Mouse (Mus musculus): ENCODE data around the gene Cybc1.

Gene Cybc1

DNA sequence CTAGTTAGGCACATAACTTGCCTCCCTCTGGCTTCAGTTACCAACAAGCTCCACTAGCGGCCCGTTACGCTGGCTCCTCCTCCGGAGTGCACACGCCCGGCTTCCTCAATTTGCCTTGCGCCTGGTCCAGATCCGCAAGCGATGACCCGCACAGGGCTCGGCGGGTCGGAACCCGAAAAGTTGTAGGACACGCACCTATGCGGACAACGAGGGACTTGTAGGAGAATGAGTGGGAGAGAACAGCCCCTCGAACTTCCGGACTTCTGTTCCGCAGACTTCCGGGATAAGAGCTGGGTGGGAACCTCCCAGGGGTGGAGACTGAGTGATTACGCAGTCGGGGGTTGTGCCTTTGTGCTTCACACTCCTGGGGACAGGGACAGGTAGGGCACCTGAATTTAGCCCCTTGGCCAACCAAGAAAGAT lies at the start of gene Cybc1:
TSS of gene Cybc1 (minus strand) at position 305 of the 422 bp plus-strand sequence.
- peak; percentile 74 for DNase-seq

DNA sequence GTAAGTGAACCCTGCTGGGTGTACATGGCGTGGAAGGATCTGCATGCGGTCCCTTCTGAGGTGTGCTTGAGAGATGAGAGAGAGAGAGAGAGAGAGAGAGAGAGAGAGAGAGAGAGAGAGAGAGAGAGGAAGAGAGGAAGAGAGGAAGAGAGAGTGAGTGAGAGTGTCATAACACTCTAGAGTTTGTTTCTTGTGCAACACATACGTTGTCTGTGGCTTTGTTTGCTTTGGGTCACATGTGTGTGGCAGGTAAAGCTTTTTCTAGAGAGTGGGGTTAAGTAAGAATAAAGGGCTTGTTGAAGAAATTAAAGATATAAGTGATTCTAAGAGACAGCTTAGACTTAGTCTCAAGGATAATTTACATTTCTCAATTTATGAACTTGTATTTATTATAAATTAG lies 48.9 kb upstream of the Cybc1 start:
- no peak for DNase-seq

DNA sequence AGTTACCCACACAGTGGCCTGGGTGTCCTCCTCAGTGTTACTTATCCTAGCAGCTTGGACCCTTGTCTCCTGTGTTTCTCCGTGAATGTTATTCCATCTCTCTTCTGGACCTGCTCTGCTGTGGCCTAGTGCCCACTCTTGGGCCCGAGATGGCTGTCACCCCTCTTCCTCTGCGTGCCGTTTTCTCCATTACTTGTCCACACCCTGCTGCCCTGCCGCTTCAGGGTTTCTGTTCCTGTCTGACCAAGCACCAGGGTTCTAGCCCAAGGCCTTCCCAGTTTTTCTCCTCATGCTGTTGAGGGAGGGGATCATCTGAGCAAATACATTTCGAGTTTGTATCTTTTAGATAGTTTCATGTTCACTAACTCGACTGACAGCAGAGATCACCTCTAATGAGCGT lies 48.4 kb upstream of the Cybc1 start:
- DNase-seq = no peak

DNA sequence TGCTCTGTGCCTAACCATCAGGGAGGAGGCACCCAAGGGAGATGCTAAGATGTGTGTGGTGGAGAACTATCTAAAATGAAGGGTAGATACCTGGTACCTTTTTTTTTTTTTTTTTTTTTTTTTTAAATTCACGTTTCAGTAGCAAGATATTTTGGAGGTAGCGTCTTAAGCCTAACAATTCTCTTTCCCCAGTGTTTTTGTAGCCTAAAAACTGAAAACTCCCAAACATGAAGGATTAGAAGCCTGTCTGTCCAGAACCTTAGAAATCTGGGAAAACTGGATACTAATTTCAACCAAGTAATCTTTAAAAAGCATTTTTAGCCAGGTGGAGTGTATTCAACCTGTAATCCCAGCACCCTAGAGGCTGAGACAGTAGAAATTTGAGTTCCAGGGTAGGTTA lies 32.0 kb upstream of the Cybc1 start:
- DNase-seq = no peak

DNA sequence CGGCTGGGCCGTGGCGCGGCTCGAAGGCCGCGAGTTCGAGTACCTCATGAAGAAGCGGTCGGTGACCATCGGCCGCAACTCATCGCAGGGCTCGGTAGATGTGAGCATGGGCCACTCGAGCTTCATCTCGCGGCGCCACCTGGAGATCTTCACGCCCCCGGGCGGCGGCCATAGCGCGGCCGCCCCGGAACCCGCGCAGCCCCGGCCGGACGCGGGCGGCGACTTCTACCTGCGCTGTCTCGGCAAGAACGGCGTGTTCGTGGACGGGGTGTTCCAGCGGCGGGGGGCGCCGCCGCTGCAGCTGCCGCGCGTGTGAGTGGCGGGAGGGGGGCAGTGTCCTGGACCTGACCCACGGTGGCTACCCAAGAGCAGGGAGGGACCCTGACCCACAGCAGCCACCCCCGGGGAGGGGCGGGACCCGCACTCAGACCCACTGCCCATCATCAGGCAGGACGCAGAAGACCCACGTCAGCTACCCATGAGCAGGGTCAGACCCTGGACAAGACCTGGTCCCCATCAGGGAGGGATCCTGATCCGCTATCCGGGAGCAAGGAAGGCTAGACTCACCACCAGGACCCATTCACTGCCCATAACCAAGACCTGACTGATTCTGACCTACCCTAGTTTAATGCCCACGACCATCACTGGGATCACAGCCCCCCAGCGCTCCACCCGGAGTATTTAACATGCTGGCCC lies 31.2 kb upstream of the Cybc1 start:
- DNase-seq = peak; percentile 20

DNA sequence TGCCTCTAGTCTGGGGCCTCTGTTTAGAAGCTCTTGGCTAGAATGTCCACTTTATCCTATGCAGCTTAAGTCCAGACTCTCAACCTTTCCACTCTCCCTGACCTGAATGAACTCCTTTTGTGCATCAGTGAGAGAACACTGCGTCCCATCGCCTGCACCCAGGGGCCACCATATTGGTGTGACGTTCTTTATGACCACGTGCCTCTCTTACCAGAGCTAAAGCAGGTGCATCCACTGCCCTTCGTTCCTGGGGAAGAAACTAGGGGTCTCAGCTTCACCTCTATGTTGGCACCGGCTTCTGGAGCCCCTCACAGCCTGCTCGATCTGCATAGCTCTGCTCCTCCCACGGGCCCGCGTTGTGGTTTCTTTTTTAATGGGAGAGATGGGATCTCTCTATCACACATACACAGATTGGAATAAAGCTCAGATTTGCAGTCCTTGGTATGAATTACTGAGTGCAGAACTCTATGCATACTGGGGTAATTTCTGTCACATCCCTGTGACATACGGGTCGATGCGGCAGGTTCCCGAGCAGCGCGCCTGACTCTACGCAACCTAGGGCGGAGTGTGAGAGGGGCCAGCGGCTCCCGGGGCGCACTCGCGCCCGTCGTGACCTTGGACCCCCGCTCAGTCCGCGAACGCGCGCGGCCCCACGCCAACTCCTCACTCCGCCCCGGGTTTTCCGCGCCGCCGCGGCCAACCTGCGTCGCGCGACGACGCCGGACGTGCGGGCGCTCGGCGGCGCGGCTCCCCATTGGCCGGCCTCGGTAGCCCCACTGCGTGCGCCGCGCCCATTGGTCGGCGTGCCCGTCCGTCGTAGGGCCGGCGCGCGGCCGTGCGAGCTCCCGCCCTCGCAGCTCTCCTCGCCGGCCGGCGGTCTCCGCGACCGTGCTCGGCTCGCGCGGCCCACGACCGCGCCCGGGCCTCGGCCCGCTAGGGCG lies 30.3 kb upstream of the Cybc1 start, which contains the start of gene Foxk2:
TSS of gene Foxk2 (plus strand) at position 831 of the 941 bp plus-strand sequence.
- DNase-seq = peak; percentile 94

DNA sequence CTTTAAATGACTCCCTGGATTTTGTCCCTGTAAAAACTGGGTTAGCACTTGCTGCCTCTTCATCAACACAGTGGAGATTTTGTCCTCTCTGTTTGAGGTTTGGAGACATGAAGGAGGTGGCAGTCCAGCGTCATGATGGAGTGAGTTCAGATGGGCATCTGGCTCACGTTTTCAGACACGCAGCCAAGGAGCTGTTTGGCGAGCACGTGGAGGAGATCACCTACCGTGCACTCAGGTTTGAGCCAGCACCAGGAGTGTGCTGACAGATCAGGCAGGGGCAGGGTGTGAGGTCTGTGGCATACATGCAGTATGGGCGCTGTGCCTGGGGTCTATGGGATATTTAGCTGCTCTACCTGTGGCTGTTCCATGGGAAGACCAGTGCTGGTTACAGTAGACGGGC lies 21.1 kb upstream of the Cybc1 start:
- DNase-seq = no peak

DNA sequence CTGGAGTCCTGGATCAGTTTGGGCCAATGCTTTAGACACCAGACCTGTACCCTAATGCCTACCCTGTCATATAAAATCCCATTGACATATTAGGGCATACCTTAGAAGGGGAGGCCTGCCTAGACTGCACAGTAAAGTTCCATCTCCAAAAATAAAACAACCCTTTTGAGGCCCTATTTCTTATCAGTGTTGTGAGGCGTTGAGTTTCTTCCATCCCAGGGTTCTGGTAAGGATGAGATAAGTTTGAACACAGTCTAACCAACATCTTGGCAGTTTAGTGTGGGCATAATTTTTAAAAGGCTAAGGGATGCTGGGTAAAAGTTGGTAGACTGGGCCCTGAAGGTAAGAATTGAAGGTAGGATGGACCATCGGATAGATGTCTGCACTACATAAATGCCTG lies 10.5 kb upstream of the Cybc1 start:
- DNase-seq = no peak

DNA sequence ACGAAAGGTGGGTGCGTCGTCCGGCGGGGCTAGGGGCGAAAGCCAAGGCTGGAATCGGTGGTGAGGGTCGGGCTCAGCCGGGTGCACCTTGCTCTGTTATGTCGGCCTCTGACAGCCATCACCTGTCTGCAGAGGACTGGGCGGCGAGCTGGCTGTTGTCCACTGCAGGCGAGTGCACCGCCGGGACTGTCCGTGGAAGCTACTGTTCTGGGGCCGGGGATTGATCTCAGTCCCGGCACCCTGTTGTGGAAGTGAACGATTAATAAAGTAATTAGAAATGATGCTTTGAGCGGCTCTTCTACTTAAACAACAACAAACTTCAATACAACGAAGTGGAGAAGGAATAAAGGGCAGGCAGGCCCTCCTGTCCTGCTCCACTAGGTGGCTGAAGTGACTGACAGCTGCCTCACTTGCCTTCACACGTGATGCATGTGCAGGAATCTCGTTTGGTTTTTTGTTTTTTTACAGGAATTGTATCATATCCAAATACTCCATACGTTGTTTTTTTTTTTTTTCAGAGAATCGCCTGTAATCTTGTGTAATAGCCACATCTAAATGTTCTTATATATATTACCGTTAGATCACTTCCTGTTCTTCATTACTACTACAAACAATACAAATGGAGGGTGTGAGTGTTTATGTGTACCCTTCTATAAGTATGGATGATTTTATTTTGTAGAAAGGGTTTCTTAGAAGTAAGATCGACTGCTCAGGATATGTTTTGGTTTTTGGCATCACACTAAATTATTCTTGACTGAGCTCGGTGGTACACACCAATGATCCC lies 8.4 kb upstream of the Cybc1 start:
- DNase-seq = no peak

DNA sequence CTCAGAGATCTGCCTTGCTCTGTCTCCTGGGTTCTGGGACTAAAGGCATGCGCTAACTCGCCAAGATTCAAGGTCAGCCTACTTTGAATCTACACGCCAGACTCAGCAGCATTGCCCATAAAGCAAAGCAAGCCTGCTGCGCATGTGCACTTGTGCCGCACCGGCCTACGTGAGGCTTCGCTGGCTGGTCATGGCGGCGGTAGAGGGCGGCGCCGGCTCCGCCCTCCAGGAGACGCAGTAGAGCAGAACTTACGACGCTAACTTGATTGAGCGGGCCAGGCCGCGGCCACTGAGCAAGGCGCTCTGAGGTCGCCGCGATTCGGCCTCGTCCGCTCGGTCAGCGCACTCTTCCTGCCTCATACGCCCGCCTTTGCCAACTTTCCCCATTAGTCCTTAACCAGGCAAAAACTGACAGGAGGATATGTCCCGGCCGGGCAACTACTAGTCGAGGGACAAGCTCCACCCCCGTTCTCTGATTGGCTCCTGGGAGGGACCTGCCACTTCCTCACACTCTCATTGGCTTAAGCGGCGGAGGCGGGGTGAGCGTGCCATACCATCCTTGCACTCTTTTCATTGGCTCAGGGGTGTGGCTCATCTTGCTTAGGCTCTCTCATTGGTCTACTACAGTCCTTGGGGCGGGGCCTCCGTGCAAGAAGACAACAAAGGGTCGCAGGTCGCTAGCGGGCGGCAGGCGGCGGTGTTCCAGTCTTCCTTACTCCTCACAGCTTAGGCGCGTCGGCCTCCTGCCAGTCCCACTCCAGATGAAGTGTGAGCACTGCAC lies 7.6 kb upstream of the Cybc1 start, which contains the start of gene Narf:
TSS of gene Narf (plus strand) at position 690 of the 781 bp plus-strand sequence.
- peak; percentile 100 for DNase-seq

DNA sequence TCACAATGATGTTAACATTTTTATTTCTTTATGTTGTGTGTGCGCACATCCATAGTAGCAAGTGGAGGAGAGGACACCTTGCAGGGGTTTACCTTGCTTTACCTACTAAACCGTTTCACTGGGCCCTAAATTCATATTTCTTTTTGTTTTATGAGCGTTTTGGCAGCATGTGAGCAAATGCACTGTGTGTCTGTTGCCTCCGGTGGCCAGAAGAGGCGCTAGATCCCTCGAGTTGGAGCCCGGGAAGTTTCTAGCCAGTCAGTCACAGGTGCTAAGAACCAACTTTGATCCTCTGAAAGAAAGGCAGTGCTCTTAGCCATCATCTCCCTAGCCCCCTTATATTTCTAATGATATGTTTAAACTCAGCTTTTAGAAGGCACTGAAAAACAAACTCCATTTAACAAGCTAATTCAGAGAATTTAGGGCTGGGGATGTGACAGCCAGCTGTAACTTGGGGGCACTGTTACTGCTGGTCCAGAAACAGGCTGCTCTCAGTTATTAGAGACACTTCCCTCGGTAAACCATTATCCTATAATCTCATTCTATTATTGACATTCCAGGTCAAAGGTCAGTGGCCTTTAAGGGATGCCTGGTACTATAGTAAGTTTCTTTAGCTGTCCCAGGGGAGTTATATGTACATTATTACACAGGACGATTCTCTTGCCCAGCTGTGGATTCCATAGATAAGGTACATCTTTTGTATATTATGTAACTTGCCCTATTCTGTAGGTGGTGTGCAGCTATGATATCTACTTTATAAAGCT lies 6.5 kb upstream of the Cybc1 start:
- DNase-seq = no peak

DNA sequence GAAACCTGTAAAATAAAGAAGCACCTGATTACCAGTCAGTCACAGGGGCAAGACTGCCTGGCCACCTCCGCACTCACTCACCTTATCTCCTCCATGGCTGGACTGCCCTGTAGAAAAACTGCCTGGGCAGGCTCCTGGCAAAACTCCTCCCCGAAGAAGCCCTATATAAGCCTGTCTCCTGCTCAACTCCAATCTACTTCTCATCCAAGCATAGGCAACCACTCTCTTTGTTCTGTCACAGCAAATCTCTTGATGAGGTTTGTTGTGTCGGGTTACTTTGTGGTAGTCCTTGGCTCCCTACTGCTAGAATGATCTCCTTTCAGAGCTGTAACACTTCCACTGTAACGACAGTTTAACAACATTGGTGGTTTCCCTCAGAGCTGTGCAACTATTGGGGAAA lies 3.6 kb upstream of the Cybc1 start:
- no peak for DNase-seq

DNA sequence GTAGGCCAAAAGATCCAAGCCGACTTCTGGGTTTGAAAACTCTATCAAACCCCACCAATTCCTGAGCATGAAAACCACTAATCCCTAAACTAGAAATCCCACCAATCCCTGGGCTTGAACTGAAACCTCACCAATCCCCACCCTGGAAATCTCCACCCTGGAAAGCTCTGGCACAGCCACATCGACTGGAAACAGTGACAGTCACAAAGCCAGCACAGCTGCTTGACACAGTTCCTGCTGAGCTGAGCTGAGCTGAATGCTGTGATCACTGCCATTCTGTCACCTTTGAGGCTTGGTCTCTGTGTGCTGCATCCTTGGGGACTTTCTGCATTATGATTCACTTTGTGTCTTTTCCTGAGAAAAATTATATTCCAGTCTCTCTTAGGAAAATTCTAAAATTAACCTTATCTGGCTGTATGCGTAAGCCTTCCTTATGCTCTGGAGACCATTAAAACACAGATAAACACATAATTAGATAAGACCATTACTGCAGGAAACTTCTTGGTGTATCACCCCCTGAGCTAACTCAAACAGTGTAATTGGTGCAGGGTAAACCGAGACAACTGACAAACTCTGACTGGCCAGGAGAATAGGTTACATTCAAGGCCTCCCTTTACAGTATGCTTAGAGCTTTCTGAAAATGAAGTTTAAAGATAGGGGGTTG lies 2.6 kb upstream of the Cybc1 start:
- no peak for DNase-seq

DNA sequence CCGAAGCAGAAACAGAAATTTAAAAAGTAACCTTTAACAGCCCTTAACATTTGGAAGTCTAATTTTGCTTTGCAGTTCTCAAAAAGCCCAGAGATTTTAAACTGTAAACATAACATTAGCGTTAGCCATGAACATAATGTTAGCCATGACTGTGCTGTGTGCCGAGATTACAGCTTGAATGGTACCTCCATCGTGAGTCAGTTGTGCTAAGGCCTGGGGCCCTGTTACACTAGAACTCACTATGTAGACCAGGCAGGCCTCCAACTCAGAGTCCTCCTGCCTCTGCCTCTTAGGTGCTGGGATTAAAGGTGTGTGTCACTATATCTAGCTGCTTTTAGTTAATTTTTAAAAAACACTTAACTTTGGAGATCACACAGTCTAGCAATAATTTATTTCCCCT lies 2.1 kb upstream of the Cybc1 start:
- no peak for DNase-seq

DNA sequence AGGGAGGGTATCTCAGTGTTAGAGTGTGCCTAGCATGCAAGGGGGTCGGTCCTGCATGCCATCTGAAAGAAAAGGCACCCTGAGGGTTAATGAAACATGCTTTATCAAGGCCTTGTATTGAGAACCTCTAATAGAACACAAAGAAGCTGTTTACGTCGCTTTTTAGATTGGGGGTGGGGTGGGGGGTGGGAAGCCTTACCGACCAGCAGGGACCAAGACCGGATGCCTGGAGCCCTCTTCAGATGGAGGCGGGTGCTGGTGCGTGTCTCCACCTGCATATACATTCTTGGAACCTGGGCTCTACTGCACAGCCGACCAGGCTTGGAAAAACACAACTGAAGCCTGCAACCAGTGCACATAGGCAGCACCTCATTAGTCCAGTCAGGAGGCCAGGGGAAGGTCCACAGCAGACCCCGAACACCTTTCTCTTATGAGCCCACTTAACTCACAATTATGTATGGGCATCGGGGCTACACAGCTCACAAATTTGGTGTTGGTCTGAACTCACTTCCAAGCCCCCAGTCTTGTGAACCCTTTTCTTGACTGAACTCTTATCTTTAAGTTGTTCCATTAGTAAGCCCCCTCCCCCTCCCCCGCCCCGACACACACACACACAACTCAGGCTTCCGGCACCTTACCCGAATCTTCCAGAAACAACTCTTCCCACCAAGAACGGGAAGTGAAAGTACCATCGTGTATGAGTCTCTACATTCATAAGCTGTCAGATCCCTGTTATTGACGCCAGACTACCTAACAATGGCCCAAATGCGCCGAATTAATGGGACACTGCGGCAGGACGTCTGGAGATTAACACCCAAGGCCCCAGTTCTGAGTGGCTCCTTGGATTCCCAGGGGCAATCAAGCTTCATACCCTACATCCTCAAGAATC lies 749 bp downstream of the Cybc1 start:
- DNase-seq = no peak

DNA sequence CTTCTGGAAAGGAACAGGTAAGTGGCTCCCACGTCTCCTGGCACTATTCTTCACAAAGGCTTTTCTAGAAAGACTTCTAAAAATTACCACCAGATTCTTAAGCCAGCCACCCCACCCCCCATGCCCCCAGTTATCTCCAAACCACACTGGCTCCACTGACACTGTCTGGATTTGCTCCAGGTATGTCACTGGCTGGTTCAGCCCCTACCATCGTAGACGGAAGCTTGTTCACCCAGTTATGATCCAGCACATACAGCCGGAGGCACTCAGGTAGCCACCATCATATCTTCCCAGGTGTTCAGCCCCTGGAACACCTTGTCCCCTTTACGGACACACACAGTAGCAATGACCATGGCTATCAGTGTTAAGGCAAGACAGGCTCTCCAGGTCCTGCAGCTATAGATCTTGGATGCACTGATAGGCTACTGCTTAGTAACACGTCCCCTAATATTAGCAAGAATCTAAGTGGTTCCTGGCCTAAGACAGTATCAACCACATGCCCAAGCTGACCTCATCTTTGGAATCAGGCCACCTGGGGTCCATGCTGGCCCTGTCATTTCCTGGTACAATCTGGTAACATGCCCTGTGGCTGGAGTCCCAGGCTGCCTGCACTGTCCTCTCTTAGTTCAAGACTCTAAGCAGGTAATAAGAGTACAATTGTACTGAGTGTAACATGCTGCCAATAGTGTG lies 7.7 kb downstream of the Cybc1 start:
- DNase-seq = no peak

DNA sequence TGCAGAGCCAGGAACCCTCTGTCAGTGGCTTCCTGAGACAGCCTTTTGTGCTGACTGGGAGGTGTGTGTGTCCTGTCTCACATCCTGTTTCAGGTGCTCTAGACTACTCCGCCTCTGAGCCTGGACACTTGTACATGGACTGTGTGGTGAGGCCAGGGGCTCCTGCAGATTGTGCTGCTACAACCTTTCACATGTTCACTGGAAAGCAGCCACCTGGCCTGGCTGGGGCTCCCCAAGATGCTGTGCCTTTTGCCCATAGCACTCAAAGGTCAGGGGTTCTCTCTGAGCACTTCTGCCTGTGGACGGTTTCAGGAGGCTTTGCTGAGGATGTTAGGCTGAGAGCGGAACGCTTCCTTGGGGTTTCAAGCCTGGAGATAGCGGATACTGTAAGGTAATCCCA lies 8.4 kb downstream of the Cybc1 start:
- no peak for DNase-seq

DNA sequence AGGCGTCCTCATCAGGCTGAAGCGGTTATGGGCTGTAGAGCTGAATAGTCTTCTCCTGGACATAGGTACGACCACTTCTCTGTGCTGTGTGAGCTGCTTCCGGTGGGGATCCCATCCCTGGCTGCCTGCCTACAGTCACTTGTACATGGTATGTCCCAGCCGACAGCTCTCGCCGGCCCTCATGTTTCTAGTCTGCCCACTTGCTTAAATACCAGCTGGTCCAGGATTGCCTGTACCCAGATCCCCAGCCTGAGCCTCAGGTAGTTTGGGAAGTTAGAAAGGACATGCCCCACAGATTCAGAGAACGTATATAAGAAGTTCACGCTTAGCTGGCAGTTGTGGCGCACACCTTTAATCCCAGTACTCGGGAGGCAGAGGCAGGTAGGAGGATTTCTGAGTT lies 9.3 kb downstream of the Cybc1 start:
- DNase-seq = no peak

DNA sequence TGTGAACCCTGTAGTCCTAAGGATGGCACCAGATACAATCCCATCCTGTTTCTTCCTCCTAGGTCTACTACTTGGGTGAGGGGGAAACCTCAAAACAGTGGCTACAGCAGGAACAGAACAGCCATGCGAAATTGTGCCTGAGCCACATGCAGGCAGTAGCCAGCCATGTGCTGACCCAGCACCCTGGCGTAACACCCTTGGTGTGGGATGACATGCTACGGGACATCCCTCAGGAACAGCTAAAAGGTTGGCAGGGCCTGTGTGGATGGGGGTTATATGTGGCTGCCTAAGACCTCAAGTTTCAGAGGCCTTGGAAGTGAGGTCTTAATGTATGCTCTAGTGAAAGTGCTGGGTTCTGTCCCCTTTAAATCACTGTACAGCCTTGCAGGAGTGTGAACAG lies 12.3 kb downstream of the Cybc1 start:
- DNase-seq = no peak
